Mouse (Mus musculus): ENCODE measurements around the gene Cmtm8.
A peak's percentile ranks its signal among the peaks of the same experiment; 100 is the strongest.

The Cmtm8 gene

GRCm38 (mm10) chr9:114758272-114758671 is 85.7 kb downstream of the Cmtm8 start:
- no peak for DNase-seq (ENCODE audit: low read depth, low spot score)

GRCm38 (mm10) chr9:114752863-114753484 is 91.0 kb downstream of the Cmtm8 start:
- peak; percentile 88 for DNase-seq (ENCODE audit: low read depth, low spot score)

GRCm38 (mm10) chr9:114752311-114752710 is 91.6 kb downstream of the Cmtm8 start:
- DNase-seq (ENCODE audit: low read depth, low spot score): no peak

- no peak for DNase-seq (ENCODE audit: low read depth, low spot score)
These were observed 92.4 kb downstream of the Cmtm8 start for GRCm38 (mm10) chr9:114751582-114751981.

- DNase-seq (ENCODE audit: low read depth, low spot score): no peak
These were observed 96.5 kb downstream of the Cmtm8 start for GRCm38 (mm10) chr9:114747466-114747865.

- DNase-seq (ENCODE audit: low read depth, low spot score): no peak
These were observed 96.9 kb downstream of the Cmtm8 start for GRCm38 (mm10) chr9:114747012-114747411.

GRCm38 (mm10) chr9:114745654-114746053 is 98.3 kb downstream of the Cmtm8 start:
- no peak for DNase-seq (ENCODE audit: low read depth, low spot score)

- DNase-seq (ENCODE audit: low read depth, low spot score): no peak
These were observed 98.8 kb downstream of the Cmtm8 start for GRCm38 (mm10) chr9:114745163-114745562.

GRCm38 (mm10) chr9:114742731-114743130 is 101.2 kb downstream of the Cmtm8 start:
- DNase-seq (ENCODE audit: low read depth, low spot score): no peak

GRCm38 (mm10) chr9:114740336-114740735 is 103.6 kb downstream of the Cmtm8 start:
- DNase-seq (ENCODE audit: low read depth, low spot score): no peak
